Mouse (Mus musculus) right cerebral cortex, postnatal 36 days (tissue): ENCODE measurements around the gene Gga2.

Source experiments
- DNase-seq, 2 experiments: peaks; one replicate each; pipeline ENCODE4 v3.0.0; 2022; ENCODE audit warnings: low spot score in 2 of 2, mixed read lengths in 1 of 2

The Gga2 gene

GRCm38 (mm10) chr7:122000396-122000795 lies 20.6 kb downstream of the Gga2 start:
- no peak for DNase-seq

- DNase-seq = no peak
Measured at GRCm38 (mm10) chr7:121995961-121996360, 25.1 kb downstream of the Gga2 start.

GRCm38 (mm10) chr7:121981307-121981871 lies 39.6 kb downstream of the Gga2 start, which contains the start of gene Cog7:
TSS of gene Cog7 (minus strand) at chr7:121981711.
- DNase-seq = peak; percentile 88

- no peak for DNase-seq
Measured at GRCm38 (mm10) chr7:121975031-121975430, 46.0 kb downstream of the Gga2 start.

GRCm38 (mm10) chr7:121971698-121972097 lies 49.3 kb downstream of the Gga2 start:
- DNase-seq = no peak

GRCm38 (mm10) chr7:121970250-121970649 lies 50.8 kb downstream of the Gga2 start:
- no peak for DNase-seq

GRCm38 (mm10) chr7:121968816-121969215 lies 52.2 kb downstream of the Gga2 start:
- DNase-seq = no peak

GRCm38 (mm10) chr7:121968242-121968641 lies 52.8 kb downstream of the Gga2 start:
- DNase-seq = no peak

GRCm38 (mm10) chr7:121966169-121966568 lies 54.9 kb downstream of the Gga2 start:
- DNase-seq = no peak

- no peak for DNase-seq
Measured at GRCm38 (mm10) chr7:121963883-121964398, 57.1 kb downstream of the Gga2 start.

GRCm38 (mm10) chr7:121962571-121962959 lies 58.5 kb downstream of the Gga2 start:
- DNase-seq = no peak

GRCm38 (mm10) chr7:121961913-121962570 lies 59.0 kb downstream of the Gga2 start:
- DNase-seq = no peak

GRCm38 (mm10) chr7:121955802-121956201 lies 65.2 kb downstream of the Gga2 start:
- DNase-seq = no peak

- no peak for DNase-seq
Measured at GRCm38 (mm10) chr7:121954891-121955669, 65.9 kb downstream of the Gga2 start.

GRCm38 (mm10) chr7:121947513-121947912 lies 73.5 kb downstream of the Gga2 start:
- DNase-seq = no peak

GRCm38 (mm10) chr7:121946196-121946595 lies 74.8 kb downstream of the Gga2 start:
- no peak for DNase-seq

- DNase-seq = no peak
Measured at GRCm38 (mm10) chr7:121942371-121942770, 78.7 kb downstream of the Gga2 start.

GRCm38 (mm10) chr7:121941640-121942039 lies 79.4 kb downstream of the Gga2 start:
- DNase-seq = no peak

GRCm38 (mm10) chr7:121941016-121941415 lies 80.0 kb downstream of the Gga2 start:
- DNase-seq = no peak

- peak; percentile 66 to 73 for DNase-seq
Measured at GRCm38 (mm10) chr7:121939729-121940128, 81.3 kb downstream of the Gga2 start.

- DNase-seq = no peak
Measured at GRCm38 (mm10) chr7:121939244-121939643, 81.8 kb downstream of the Gga2 start.

GRCm38 (mm10) chr7:121938124-121938891 lies 82.7 kb downstream of the Gga2 start:
- DNase-seq = no peak
